Mouse (Mus musculus): ENCODE data around the gene Pon1. TPM values are rescaled to one million over a fixed set of nuclear protein-coding genes. Genes with fewer than 3 reads are reported as not detected.
A peak's percentile ranks its signal among the peaks of the same experiment; 100 is the strongest.
"Not testable (repeated sequence)": the region's sequence is repeated elsewhere in the genome, so short reads cannot be mapped to it uniquely, and the experiment has no call there.

The Pon1 gene
- polyA plus RNA-seq, 1 experiment, result 1.2 TPM

DNA sequence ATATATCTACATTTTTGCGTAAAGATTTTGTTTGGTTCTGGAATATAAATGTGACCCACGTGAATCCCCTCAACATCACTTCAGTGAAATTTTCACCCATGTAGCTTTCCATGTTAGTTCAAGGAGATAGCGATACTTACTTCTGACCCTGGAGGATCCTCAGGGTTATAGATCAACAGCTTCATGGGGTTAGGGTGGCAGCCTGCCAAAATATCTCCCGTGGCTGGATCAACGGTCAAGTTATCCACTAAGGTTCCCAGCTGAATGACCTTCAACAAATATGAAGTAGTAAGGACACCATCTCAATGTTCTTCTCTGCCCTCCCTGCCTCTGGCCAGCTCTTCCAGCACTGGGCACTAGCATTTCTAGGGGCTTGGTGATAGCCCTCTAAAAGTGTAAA is 36.5 kb upstream of the Pon1 start:
- no peak overlapping the region for H3K4me3 ChIP-seq (ENCODE audit: insufficient read depth, low read depth, low read length)
- no peaks in the 10 kb centered on the region for H3K27me3 ChIP-seq (replicated peaks; ENCODE audit: control insufficient read depth, insufficient read depth, low read length)
- DNase-seq, result peak; percentile 57
- no peaks in the 10 kb centered on the region for H3K4me1 ChIP-seq (ENCODE audit: control insufficient read depth, insufficient read depth, low read length)
- TF ChIP-seq CTCF (conservative IDR thresholded peaks at IDR 0.05; ENCODE audit: insufficient read depth, insufficient read length, low read depth, low read length), result no peak
- TF ChIP-seq POLR2A (IDR thresholded peaks at IDR 0.05; ENCODE audit: low read depth, low read length), result no peak
- 64% methylated on average over 5 of the region's 5 CpGs for WGBS
- H3K36me3 ChIP-seq (ENCODE audit: control insufficient read depth, insufficient read depth, low read length), result no peaks in the 10 kb centered on the region
- H3K27ac ChIP-seq (ENCODE audit: insufficient read depth, low read depth, low read length), result no peak overlapping the region

DNA sequence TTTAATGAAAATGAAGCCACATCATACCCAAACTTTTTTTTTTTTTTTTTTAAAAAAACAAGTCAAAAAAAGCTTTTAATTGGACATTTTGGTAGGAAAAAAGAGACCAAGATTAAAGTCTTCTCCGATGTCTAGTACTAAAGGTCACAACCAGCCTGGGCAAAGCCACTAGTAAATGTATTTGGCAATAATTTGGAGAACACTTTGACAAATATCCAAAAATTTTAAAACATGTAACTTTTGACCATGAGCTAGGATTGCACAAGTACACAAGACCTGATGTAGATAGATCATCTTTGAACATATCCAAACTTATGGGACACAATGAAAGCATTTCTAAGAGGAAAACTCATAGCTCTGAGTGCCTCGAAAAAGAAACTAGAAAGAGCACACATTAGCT is 29.8 kb upstream of the Pon1 start:
- H3K4me1 ChIP-seq (ENCODE audit: control insufficient read depth, insufficient read depth, low read length); H3K27ac ChIP-seq (ENCODE audit: insufficient read depth, low read depth, low read length); H3K36me3 ChIP-seq (ENCODE audit: control insufficient read depth, insufficient read depth, low read length); H3K4me3 ChIP-seq (ENCODE audit: insufficient read depth, low read depth, low read length); DNase-seq; H3K27me3 ChIP-seq (replicated peaks; ENCODE audit: control insufficient read depth, insufficient read depth, low read length): not testable (repeated sequence)
- WGBS, result 91% methylated on average over 2 of the region's 2 CpGs

DNA sequence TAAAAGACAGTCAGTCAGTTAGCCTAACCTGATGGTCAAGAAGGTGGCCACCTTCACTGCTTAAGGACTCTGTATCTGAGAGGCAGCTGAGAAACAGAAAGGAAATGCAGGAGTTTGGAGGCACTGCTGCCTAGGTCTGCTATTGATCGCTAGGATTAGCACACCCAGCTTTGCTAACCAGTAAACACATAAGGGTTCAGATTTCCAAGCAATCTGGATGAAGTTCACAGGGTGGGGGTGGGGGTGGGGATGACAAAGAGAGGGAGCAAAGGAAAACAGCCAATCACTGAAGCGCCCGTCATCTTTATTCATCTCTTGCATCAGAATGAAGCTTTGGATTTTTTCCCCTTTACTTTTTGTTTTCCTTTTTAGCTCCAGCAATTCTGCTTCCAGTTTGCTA is 28.3 kb upstream of the Pon1 start:
- no peaks in the 10 kb centered on the region for H3K36me3 ChIP-seq (ENCODE audit: control insufficient read depth, insufficient read depth, low read length)
- DNase-seq, result no peak
- WGBS, result 85% methylated on average over 3 of the region's 3 CpGs
- no peak overlapping the region for H3K27ac ChIP-seq (ENCODE audit: insufficient read depth, low read depth, low read length)
- H3K4me3 ChIP-seq (ENCODE audit: insufficient read depth, low read depth, low read length), result no peak overlapping the region
- no peaks in the 10 kb centered on the region for H3K4me1 ChIP-seq (ENCODE audit: control insufficient read depth, insufficient read depth, low read length)
- TF ChIP-seq POLR2A (IDR thresholded peaks at IDR 0.05; ENCODE audit: low read depth, low read length) (no peak), CTCF (conservative IDR thresholded peaks at IDR 0.05; ENCODE audit: insufficient read depth, insufficient read length, low read depth, low read length) (no peak)
- H3K27me3 ChIP-seq (replicated peaks; ENCODE audit: control insufficient read depth, insufficient read depth, low read length), result no peaks in the 10 kb centered on the region

DNA sequence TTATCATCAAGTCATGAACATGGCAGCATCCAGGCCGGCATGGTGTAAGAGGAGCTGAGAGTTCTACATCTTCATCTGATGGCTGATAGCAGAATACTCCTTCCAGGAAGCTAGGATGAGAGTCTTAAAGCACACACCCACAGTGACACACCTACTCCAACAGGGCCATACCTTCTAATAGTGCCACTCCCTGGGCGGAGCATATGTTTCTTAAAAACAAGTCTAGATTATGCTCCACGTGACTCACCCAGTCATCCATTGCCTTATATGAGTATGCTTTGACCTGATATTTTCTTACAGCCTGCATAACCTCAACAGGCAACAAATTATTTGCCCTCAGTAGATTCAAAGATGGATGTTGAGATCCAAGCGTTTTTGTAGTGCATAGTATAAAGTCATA is 24.4 kb upstream of the Pon1 start:
- H3K4me3 ChIP-seq (ENCODE audit: insufficient read depth, low read depth, low read length), result no peak overlapping the region
- TF ChIP-seq CTCF (conservative IDR thresholded peaks at IDR 0.05; ENCODE audit: insufficient read depth, insufficient read length, low read depth, low read length) (no peak), POLR2A (IDR thresholded peaks at IDR 0.05; ENCODE audit: low read depth, low read length) (no peak)
- WGBS, result 95% methylated on average over 4 of the region's 4 CpGs
- DNase-seq, result no peak
- H3K27me3 ChIP-seq (replicated peaks; ENCODE audit: control insufficient read depth, insufficient read depth, low read length), result no peaks in the 10 kb centered on the region
- H3K4me1 ChIP-seq (ENCODE audit: control insufficient read depth, insufficient read depth, low read length), result no peaks in the 10 kb centered on the region
- no peaks in the 10 kb centered on the region for H3K36me3 ChIP-seq (ENCODE audit: control insufficient read depth, insufficient read depth, low read length)
- no peak overlapping the region for H3K27ac ChIP-seq (ENCODE audit: insufficient read depth, low read depth, low read length)

- no peaks in the 10 kb centered on the region for H3K27me3 ChIP-seq (replicated peaks; ENCODE audit: control insufficient read depth, insufficient read depth, low read length)
- DNase-seq, result no peak
- H3K27ac ChIP-seq (ENCODE audit: insufficient read depth, low read depth, low read length), result no peak overlapping the region
- H3K36me3 ChIP-seq (ENCODE audit: control insufficient read depth, insufficient read depth, low read length), result no peaks in the 10 kb centered on the region
- no peaks in the 10 kb centered on the region for H3K4me1 ChIP-seq (ENCODE audit: control insufficient read depth, insufficient read depth, low read length)
- TF ChIP-seq CTCF (conservative IDR thresholded peaks at IDR 0.05; ENCODE audit: insufficient read depth, insufficient read length, low read depth, low read length), result no peak
- TF ChIP-seq POLR2A (IDR thresholded peaks at IDR 0.05; ENCODE audit: low read depth, low read length), result no peak
- H3K4me3 ChIP-seq (ENCODE audit: insufficient read depth, low read depth, low read length), result no peak overlapping the region
- WGBS, result 52% methylated on average over 2 of the region's 2 CpGs
These were observed 14.1 kb upstream of the Pon1 start for GRCm38 (mm10) chr6:5207817-5208216.

GRCm38 (mm10) chr6:5199916-5200315 is 6.2 kb upstream of the Pon1 start:
- WGBS, result 76% methylated on average over 3 of the region's 3 CpGs
- Histone ChIP-seq H3K4me3 (ENCODE audit: insufficient read depth, low read depth, low read length) (no peak overlapping the region), H3K4me1 (ENCODE audit: control insufficient read depth, insufficient read depth, low read length) (no peaks in the 10 kb centered on the region), H3K36me3 (ENCODE audit: control insufficient read depth, insufficient read depth, low read length) (no peaks in the 10 kb centered on the region), H3K27me3 (replicated peaks; ENCODE audit: control insufficient read depth, insufficient read depth, low read length) (no peaks in the 10 kb centered on the region), H3K27ac (ENCODE audit: insufficient read depth, low read depth, low read length) (no peak overlapping the region)
- TF ChIP-seq POLR2A (IDR thresholded peaks at IDR 0.05; ENCODE audit: low read depth, low read length) (no peak), CTCF (conservative IDR thresholded peaks at IDR 0.05; ENCODE audit: insufficient read depth, insufficient read length, low read depth, low read length) (no peak)
- DNase-seq, result no peak

GRCm38 (mm10) chr6:5199376-5199905 is 5.7 kb upstream of the Pon1 start:
- 85% methylated on average over 8 of the region's 8 CpGs for WGBS
- Histone ChIP-seq H3K36me3 (ENCODE audit: control insufficient read depth, insufficient read depth, low read length) (no peaks in the 10 kb centered on the region), H3K27me3 (replicated peaks; ENCODE audit: control insufficient read depth, insufficient read depth, low read length) (no peaks in the 10 kb centered on the region), H3K4me1 (ENCODE audit: control insufficient read depth, insufficient read depth, low read length) (no peaks in the 10 kb centered on the region), H3K27ac (ENCODE audit: insufficient read depth, low read depth, low read length) (no peak overlapping the region), H3K4me3 (ENCODE audit: insufficient read depth, low read depth, low read length) (no peak overlapping the region)
- DNase-seq, result no peak
- TF ChIP-seq POLR2A (IDR thresholded peaks at IDR 0.05; ENCODE audit: low read depth, low read length), result no peak
- TF ChIP-seq CTCF (conservative IDR thresholded peaks at IDR 0.05; ENCODE audit: insufficient read depth, insufficient read length, low read depth, low read length), result no peak

DNA sequence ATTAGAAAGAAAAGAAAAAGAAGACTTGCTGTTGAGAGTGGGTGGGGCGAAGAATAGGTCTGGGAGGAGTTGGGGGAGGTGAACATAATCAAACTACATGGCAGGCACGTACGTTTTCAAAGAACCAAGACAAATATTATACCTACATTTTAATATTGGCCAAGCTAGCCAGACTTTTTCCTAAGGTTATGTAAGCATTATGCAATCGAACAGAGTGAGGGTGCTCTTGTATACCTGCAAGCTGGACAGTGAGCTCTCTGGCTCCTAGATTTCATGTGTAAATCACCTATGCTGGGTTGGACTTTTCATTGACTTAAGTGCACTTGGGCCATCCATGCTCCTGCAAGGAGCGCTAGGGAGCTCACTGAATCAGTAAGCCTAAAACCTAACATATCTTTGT is 4.8 kb upstream of the Pon1 start:
- WGBS, result 92% methylated on average over 5 of the region's 5 CpGs
- DNase-seq, result no peak

More for the DNA sequence above, 4.8 kb upstream of the Pon1 start:
- no peaks in the 10 kb centered on the region for H3K27me3 ChIP-seq (replicated peaks; ENCODE audit: control insufficient read depth, insufficient read depth, low read length)
- no peak overlapping the region for H3K27ac ChIP-seq (ENCODE audit: insufficient read depth, low read depth, low read length)
- TF ChIP-seq POLR2A (IDR thresholded peaks at IDR 0.05; ENCODE audit: low read depth, low read length) (no peak), CTCF (conservative IDR thresholded peaks at IDR 0.05; ENCODE audit: insufficient read depth, insufficient read length, low read depth, low read length) (no peak)
- H3K4me1 ChIP-seq (ENCODE audit: control insufficient read depth, insufficient read depth, low read length), result no peaks in the 10 kb centered on the region
- no peak overlapping the region for H3K4me3 ChIP-seq (ENCODE audit: insufficient read depth, low read depth, low read length)
- no peaks in the 10 kb centered on the region for H3K36me3 ChIP-seq (ENCODE audit: control insufficient read depth, insufficient read depth, low read length)
